Mouse (Mus musculus) limb, embryonic 12.5 days (tissue): ENCODE measurements around the gene Ss18l1. TPM values are rescaled to one million over a fixed set of nuclear protein-coding genes. Genes with fewer than 3 reads are reported as not detected.

Experiments used
- ATAC-seq: fragments of 200-750 bp; cut with Nextera tagmentation; 2 replicates; pipeline ENCODE4 v1.8.0; 2017; ENCODE audit warnings: low read depth, moderate TSS enrichment; ENCODE audit not compliant: insufficient number of reproducible peaks, insufficient read depth, low FRiP score, low TSS enrichment
- H3K27ac ChIP-seq: fragments of 300-500 bp; sonication (generic); 2 replicates; pipeline ENCODE4 v1.5.1; 2016; ENCODE audit warnings: mild to moderate bottlenecking, moderate library complexity
- H3K27me3 ChIP-seq: fragments of 300-500 bp; sonication (generic); 2 replicates; pipeline ENCODE4 v1.6.1; 2016; ENCODE audit warnings: mild to moderate bottlenecking, moderate library complexity
- H3K36me3 ChIP-seq: fragments of 300-500 bp; sonication (generic); 2 replicates; pipeline ENCODE4 v1.6.1; 2016; ENCODE audit warnings: mild to moderate bottlenecking, moderate library complexity
- H3K4me1 ChIP-seq: fragments of 300-500 bp; sonication (generic); replicated peaks from 2 replicates; pipeline ENCODE4 v1.6.1; 2016
- H3K4me2 ChIP-seq: fragments of 300-500 bp; sonication (generic); 2 replicates; pipeline ENCODE4 v1.6.1; 2016; ENCODE audit warnings: mild to moderate bottlenecking, moderate library complexity
- H3K4me3 ChIP-seq: fragments of 300-500 bp; sonication (generic); replicated peaks from 2 replicates; pipeline ENCODE4 v1.5.1; 2016; ENCODE audit warnings: mild to moderate bottlenecking
- H3K9ac ChIP-seq: fragments of 300-500 bp; sonication (generic); replicated peaks from 2 replicates; pipeline ENCODE4 v1.6.1; 2016; ENCODE audit warnings: mild to moderate bottlenecking, moderate library complexity
- H3K9me3 ChIP-seq: fragments of 300-500 bp; sonication (generic); 2 replicates; pipeline ENCODE4 v1.6.1; 2016; ENCODE audit warnings: mild to moderate bottlenecking, moderate library complexity
- WGBS: fragments of 180-500 bp; shearing (Covaris S2); methylation state at CpG from one replicate; pipeline ENCODE4 v1.1.7; 2016; 5-methylcytosine and 5-hydroxymethylcytosine counted together
- polyA plus RNA-seq: library from polyadenylated mRNA; unstranded; fragments of >200 nt; fragmentation: Nextera tagmentation; extraction: Ambion mirVana; gene quantifications from 2 replicates; pipeline ENCODE4 v1.2.1, GENCODE M21; 2016

Gene Ss18l1
- polyA plus RNA-seq, 1 experiment from 2014 or later, result 7.3 TPM

- Histone ChIP-seq H3K9me3 (no peaks in the 10 kb centered on the region), H3K27me3 (peaks cover 43% of the 10 kb centered on the region), H3K36me3 (no peaks in the 10 kb centered on the region), H3K4me3 (no peak overlapping the region), H3K27ac (no peak overlapping the region), H3K9ac (no peak overlapping the region), H3K4me2 (no peak overlapping the region), H3K4me1 (peaks cover 43% of the 10 kb centered on the region)
- 77% methylated on average over 7 of the region's 7 CpGs for WGBS
- ATAC-seq, result no peak
Observed at GRCm38 (mm10) chr2:180020091-180020661, 22.1 kb upstream of the Ss18l1 start.

DNA sequence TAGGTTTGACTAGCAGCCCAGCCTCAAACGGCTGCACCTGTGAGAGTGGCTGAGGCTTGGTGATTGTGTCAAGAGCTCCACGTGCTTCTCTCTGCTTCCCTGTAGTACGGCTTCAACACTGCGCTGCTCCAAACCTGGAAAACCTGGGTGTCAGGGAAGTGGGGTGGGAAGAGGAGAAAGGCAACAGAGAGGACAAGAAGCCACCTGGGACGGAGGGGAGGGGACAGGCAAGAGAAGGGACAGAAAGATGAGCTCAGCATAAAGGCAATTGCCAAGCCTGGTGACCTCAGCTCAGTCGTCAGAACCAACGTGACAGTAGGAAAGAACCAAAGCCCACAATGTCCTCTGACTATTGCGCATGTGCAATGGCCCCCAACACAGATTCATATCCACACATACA is 21.4 kb upstream of the Ss18l1 start:
- Histone ChIP-seq H3K4me3 (no peak overlapping the region), H3K27ac (no peak overlapping the region), H3K9me3 (no peaks in the 10 kb centered on the region), H3K4me2 (no peak overlapping the region), H3K4me1 (peaks cover 43% of the 10 kb centered on the region), H3K27me3 (peaks cover 43% of the 10 kb centered on the region), H3K9ac (0 out of 2 replicates have a peak overlapping the region, but pooled peaks have one; percentile 27), H3K36me3 (no peaks in the 10 kb centered on the region)
- no peak for ATAC-seq
- 79% methylated on average over 8 of the region's 8 CpGs for WGBS

DNA sequence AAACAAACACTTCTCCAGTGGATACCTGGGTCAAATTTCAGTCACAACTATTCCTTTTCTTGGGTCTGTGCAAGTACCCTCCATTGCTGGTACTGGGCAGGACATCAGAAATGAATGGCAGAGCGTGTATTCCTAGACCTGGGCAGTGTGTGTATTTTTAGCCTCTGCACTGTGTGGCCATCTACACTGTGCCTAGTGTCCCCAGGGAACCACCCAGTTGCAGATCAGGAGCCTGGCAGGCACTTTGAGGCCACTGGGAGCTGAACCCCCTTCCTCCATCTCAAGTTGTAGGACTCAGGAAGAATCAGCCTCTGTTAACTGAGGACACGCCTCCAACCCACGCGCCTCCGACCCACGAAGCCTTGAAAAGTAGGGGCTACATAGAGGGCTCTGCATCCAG is 19.6 kb upstream of the Ss18l1 start:
- Histone ChIP-seq H3K9ac (no peak overlapping the region), H3K27me3 (peaks cover 43% of the 10 kb centered on the region), H3K36me3 (peaks cover 8% of the 10 kb centered on the region), H3K4me1 (peaks cover 49% of the 10 kb centered on the region), H3K4me3 (no peak overlapping the region), H3K4me2 (no peak overlapping the region), H3K9me3 (no peaks in the 10 kb centered on the region), H3K27ac (no peak overlapping the region)
- WGBS, result 48% methylated on average over 6 of the region's 6 CpGs
- no peak for ATAC-seq

DNA sequence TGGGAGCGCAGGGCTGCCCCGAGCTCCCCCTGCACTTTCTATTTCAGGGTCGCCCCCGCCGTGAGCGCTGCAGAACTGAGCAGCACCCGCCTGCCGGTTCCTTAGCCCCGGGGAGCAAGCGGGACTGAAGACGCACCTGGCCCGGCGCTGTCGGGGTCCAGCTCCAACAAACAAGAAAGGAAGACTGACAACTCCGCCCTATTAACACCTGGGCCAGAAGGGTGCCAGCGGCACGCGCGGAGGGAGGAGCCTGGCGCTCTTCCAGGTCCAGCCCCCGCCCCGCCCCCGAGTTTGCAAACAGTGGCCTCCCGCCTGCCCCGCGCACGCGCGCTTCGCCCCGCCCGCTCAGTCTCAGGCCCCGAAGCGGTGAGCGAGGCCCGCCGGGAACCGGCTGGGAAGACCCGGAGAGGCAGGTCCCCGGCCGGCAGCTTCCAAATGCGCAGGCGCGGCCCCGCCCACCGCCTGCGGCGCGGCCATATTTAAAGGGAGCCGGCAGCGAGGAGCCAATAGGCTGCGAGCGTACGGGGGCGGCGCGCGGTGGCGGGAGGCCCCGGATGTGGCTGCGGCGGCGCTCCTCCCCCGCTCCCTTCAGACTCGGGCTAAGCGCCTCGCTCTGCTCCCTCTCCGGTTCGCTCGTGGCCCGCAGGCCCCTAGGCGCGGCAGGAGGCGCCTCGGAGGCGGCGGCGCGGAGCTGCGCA is 17.8 kb upstream of the Ss18l1 start, which contains the start of gene Lsm14b:
TSS of gene Lsm14b (plus strand) at position 587 of the 698 bp plus-strand sequence.
- H3K4me1 ChIP-seq, result peaks cover 46% of the 10 kb centered on the region

GRCm38 (mm10) chr2:180025135-180025860 is 17.0 kb upstream of the Ss18l1 start:
- H3K27me3 ChIP-seq, result peaks cover 34% of the 10 kb centered on the region
- peak overlapping the region; percentile 98 for H3K4me3 ChIP-seq
- H3K27ac ChIP-seq, result peak overlapping the region; percentile 94
- under 1% methylated on average over 79 of the region's 84 CpGs for WGBS
- peak; percentile 22 for ATAC-seq
- H3K4me1 ChIP-seq, result peaks cover 46% of the 10 kb centered on the region
- no peaks in the 10 kb centered on the region for H3K9me3 ChIP-seq
- peak overlapping the region; percentile 91 for H3K4me2 ChIP-seq
- peaks cover 33% of the 10 kb centered on the region for H3K36me3 ChIP-seq
- H3K9ac ChIP-seq, result peak overlapping the region; percentile 95

More for the DNA sequence above, 17.8 kb upstream of the Ss18l1 start, which contains the start of gene Lsm14b:
- H3K27ac ChIP-seq, result peak within 1 kb of the TSS; percentile 94
- H3K27me3 ChIP-seq, result peaks cover 40% of the 10 kb centered on the region
- no peaks in the 10 kb centered on the region for H3K9me3 ChIP-seq
- H3K9ac ChIP-seq, result peak within 1 kb of the TSS; percentile 95
- H3K4me3 ChIP-seq, result peak within 1 kb of the TSS; percentile 98
- H3K36me3 ChIP-seq, result peaks cover 26% of the 10 kb centered on the region
- WGBS, result under 1% methylated on average over 77 of the region's 80 CpGs
- peak; percentile 89 for ATAC-seq
- H3K4me2 ChIP-seq, result peak within 1 kb of the TSS; percentile 91

GRCm38 (mm10) chr2:180025861-180026200 is 16.5 kb upstream of the Ss18l1 start:
- ATAC-seq, result no peak
- Histone ChIP-seq H3K4me1 (peaks cover 46% of the 10 kb centered on the region), H3K4me3 (peak overlapping the region; percentile 98), H3K36me3 (peaks cover 39% of the 10 kb centered on the region), H3K4me2 (peak overlapping the region; percentile 91), H3K27ac (peak overlapping the region; percentile 94), H3K27me3 (peaks cover 28% of the 10 kb centered on the region), H3K9me3 (no peaks in the 10 kb centered on the region), H3K9ac (peak overlapping the region; percentile 95)
- WGBS, result 10% methylated on average over 6 of the region's 6 CpGs

GRCm38 (mm10) chr2:180027768-180028167 is 14.5 kb upstream of the Ss18l1 start:
- no peaks in the 10 kb centered on the region for H3K9me3 ChIP-seq
- H3K4me1 ChIP-seq, result peaks cover 42% of the 10 kb centered on the region
- no peak for ATAC-seq
- peak overlapping the region; percentile 91 for H3K4me2 ChIP-seq
- H3K9ac ChIP-seq, result peak overlapping the region; percentile 95; the same call in 1 of the 2 replicates
- H3K27ac ChIP-seq, result no peak overlapping the region
- H3K4me3 ChIP-seq, result peak overlapping the region; percentile 98
- H3K36me3 ChIP-seq, result peaks cover 58% of the 10 kb centered on the region
- WGBS, result 80% methylated on average over 9 of the region's 9 CpGs
- peaks cover 10% of the 10 kb centered on the region for H3K27me3 ChIP-seq

DNA sequence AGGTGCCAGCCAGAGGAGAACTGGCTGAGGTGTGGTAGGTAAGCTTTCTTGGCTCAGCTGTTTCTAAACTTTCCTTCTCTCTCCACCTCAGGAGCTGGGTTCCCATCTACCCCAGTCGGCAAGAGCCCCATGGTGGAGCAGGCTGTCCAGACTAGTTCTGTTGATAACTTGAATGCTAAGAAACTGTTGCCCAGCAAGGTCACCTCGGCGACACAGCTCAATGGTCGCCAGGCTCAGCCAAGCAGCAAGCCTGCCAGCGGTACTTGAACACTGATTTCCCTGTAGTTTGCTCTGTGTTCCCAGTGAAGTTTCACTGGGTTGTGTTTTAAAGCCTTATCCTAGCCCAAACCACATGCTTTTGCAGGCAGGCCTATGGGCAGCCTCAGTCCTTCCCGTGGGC is 11.0 kb upstream of the Ss18l1 start:
- Histone ChIP-seq H3K27me3 (no peaks in the 10 kb centered on the region), H3K27ac (no peak overlapping the region), H3K36me3 (peaks cover 93% of the 10 kb centered on the region), H3K4me1 (peaks cover 44% of the 10 kb centered on the region), H3K9me3 (no peaks in the 10 kb centered on the region), H3K4me2 (no peak overlapping the region), H3K9ac (no peak overlapping the region), H3K4me3 (no peak overlapping the region)
- WGBS, result 93% methylated on average over 6 of the region's 6 CpGs
- ATAC-seq, result no peak

DNA sequence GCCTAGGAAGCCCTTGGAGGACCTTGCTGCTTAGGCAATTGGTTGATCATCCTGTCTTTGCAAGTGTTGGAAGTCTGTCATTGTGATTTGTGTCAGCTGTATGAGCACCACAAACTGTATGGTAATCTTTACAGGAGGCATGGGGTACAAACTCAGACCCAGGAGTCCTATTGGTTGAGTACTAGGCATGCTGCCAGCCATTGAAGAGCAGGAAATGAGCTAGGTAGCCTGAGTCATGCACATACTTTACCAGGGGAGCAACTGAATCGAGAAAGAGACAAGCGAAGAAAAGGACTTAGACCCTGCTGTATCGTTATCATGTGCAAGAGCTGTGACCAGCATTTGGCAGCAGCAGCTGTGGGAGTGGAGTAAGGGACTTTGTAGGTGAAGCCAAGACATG is 9.4 kb upstream of the Ss18l1 start:
- 87% methylated on average over 3 of the region's 3 CpGs for WGBS
- Histone ChIP-seq H3K27ac (no peak overlapping the region), H3K27me3 (no peaks in the 10 kb centered on the region), H3K9ac (no peak overlapping the region), H3K4me3 (no peak overlapping the region), H3K4me1 (peaks cover 27% of the 10 kb centered on the region), H3K9me3 (no peaks in the 10 kb centered on the region), H3K36me3 (peaks cover 100% of the 10 kb centered on the region), H3K4me2 (no peak overlapping the region)
- ATAC-seq, result no peak

DNA sequence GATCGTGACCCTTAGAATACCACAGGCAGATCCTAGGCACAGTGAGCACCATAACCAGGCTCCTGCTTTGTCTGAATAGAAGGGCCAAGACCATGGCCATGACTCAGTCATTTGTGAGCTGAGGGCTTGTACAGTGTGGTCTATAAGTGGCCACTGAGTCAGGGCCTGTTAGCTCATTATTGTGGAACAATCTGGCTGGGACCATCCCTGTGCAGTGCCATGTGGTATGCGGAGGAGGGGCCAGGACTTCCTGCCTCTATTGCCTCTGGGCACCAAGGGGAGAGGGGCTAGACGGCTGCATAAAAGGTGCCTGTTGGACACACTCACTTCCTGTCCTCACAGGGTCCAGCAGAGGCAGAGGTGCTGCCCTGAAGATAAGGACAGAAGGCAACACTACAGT is 8.4 kb upstream of the Ss18l1 start:
- 37% methylated on average over 3 of the region's 3 CpGs for WGBS
- H3K4me3 ChIP-seq, result no peak overlapping the region
- peak overlapping the region; percentile 70; the same call in 1 of the 2 replicates for H3K27ac ChIP-seq
- H3K9me3 ChIP-seq, result no peaks in the 10 kb centered on the region
- H3K4me1 ChIP-seq, result peaks cover 21% of the 10 kb centered on the region
- no peaks in the 10 kb centered on the region for H3K27me3 ChIP-seq
- ATAC-seq, result no peak
- peaks cover 100% of the 10 kb centered on the region for H3K36me3 ChIP-seq
- peak overlapping the region; percentile 8; the same call in 1 of the 2 replicates for H3K9ac ChIP-seq
- no peak overlapping the region for H3K4me2 ChIP-seq

DNA sequence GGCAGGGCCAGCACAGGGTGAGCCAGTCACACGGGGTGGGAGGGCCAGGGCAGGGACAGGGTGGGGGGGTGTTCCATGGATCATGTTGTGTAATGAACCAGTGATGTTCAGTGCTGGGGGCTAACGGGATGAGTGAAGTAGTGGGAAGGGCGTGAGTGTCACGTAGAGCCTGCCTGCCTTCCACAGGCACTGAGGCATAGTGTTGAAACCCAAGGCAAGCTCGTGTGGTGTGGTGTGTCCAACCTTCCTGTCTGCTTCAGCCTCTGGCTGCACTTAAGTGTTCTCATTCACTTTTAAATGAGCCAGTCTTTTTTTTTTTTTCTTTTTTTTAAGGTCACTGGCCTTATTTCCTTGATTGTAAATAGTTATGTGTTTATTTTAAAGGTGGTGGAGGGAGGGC is 7.6 kb upstream of the Ss18l1 start:
- Histone ChIP-seq H3K27ac (peak overlapping the region; percentile 50), H3K9me3 (no peaks in the 10 kb centered on the region), H3K9ac (no peak overlapping the region), H3K4me2 (no peak overlapping the region), H3K4me3 (no peak overlapping the region), H3K4me1 (peaks cover 23% of the 10 kb centered on the region), H3K36me3 (peaks cover 100% of the 10 kb centered on the region), H3K27me3 (no peaks in the 10 kb centered on the region)
- no peak for ATAC-seq
- WGBS, result 46% methylated on average over 5 of the region's 5 CpGs
